Mouse (Mus musculus): ENCODE measurements around the gene Mrfap1. TPM values are rescaled to one million over a fixed set of nuclear protein-coding genes. Genes with fewer than 3 reads are reported as not detected.

Gene Mrfap1
- 255 TPM for polyA plus RNA-seq (2014; fragmentation: Illumina TruSeq; extraction: RNeasy Lipid Tissue Mini Kit (QIAGEN cat#74804); ENCODE audit: low read depth, low replicate concordance)

GRCm38 (mm10) chr5:36796296-36797014 is at the start of gene Mrfap1:
Gene Mrfap1 (minus strand): TSS chr5:36796772.

DNA sequence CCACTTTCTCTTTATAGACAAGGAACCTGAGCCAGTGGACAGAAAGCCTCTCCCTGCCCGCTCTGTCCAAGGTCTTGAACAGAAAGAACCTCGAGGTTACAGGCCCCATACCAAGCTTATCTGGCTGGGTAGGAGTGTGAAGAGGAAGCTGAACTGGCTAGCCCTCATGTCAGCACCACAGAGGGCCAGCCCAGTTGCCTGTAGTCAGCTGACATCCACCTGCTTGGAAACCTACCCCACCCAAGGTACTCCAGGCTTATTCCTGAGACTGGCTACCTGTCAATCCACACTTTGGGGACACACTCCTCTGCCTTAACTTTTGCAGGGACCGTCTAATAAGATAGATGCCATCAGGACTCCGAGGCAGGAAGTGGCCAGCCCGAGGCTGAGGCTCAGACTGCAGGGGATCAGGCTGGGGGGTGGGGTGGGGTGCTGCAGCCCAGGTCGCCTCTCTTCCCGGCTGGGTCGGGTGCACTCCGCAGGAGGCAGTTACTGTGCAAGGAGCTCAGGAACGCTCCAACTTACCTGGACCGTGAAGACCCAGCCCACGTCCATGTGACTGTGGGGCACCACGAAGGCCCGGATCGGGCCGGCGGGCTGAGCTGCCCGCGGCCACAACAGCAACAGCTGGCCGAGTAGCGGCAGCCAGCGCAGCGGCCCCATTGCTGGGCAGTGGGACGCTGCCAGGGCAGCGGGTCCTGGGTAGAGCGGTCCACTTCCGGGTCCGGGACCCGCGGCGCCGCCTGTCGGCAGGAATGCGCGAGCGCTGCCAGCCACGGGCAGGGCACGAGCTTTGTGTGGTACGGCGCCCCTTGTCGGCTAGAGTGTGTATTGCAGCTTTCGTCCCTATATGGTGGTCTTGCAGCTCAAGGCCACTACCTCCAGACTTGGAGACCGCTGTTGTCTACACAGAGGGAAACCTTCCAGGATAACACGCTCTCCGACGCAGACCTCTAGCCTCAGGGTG is 33.6 kb upstream of the Mrfap1 start, which contains the start of gene Man2b2:
Gene Man2b2, minus strand, starts transcription at position 741 of the 967 bp plus-strand sequence.

DNA sequence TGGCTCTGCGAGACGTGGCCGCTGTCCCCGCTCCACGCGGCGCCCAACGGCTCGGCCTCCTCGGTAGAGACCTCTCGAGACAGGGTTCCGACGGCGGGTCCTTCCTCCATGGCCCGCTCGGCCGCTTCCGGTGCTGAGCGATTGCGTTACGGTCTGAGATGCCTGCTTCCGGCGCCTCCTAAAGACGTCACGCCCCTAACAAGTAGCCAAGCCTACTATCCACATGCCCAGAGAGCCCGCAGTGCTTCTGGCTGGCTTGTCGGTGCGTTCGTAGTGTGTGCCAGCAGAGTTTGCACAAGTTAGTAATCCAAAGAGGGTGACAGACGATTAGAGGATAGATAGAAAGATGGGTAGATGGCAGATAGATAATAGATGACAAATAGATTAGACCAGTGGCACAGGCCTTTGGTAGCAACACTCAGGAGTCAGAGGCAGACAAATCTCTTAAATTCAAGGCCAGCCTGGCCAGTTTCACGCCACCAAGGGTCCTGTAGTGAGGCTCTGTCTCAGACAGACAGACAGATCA is 48.0 kb downstream of the Mrfap1 start, which contains the start of gene Bloc1s4:
Gene Bloc1s4, minus strand, starts transcription at position 115 of the 526 bp plus-strand sequence.

Other genes starting within 250 kb of the Mrfap1 start
- gene Tbc1d14, start 203.5 kb downstream of the Mrfap1 start, polyA plus RNA-seq (2014; fragmentation: Illumina TruSeq; extraction: RNeasy Lipid Tissue Mini Kit (QIAGEN cat#74804); ENCODE audit: low read depth, low replicate concordance), result 11.7 TPM
- 67.6 TPM for gene D5Ertd579e, start 100.7 kb downstream of the Mrfap1 start, polyA plus RNA-seq (2014; fragmentation: Illumina TruSeq; extraction: RNeasy Lipid Tissue Mini Kit (QIAGEN cat#74804); ENCODE audit: low read depth, low replicate concordance)
- 10.1 TPM for gene Bloc1s4, start 48.1 kb downstream of the Mrfap1 start, polyA plus RNA-seq (2014; fragmentation: Illumina TruSeq; extraction: RNeasy Lipid Tissue Mini Kit (QIAGEN cat#74804); ENCODE audit: low read depth, low replicate concordance)
- gene Man2b2, start 33.9 kb upstream of the Mrfap1 start, polyA plus RNA-seq (2014; fragmentation: Illumina TruSeq; extraction: RNeasy Lipid Tissue Mini Kit (QIAGEN cat#74804); ENCODE audit: low read depth, low replicate concordance), result 11.8 TPM
- not detected for gene Ppp2r2c, start 71.7 kb upstream of the Mrfap1 start, polyA plus RNA-seq (2014; fragmentation: Illumina TruSeq; extraction: RNeasy Lipid Tissue Mini Kit (QIAGEN cat#74804); ENCODE audit: low read depth, low replicate concordance)
- 67.6 TPM for gene Wfs1, start 192.4 kb upstream of the Mrfap1 start, polyA plus RNA-seq (2014; fragmentation: Illumina TruSeq; extraction: RNeasy Lipid Tissue Mini Kit (QIAGEN cat#74804); ENCODE audit: low read depth, low replicate concordance)